Mouse (Mus musculus) spleen, adult 2 months (tissue): ENCODE data around the gene Det1.

ENCODE experiments used
- CTCF ChIP-seq: fragments of 200-500 bp; IDR thresholded peaks from 2 replicates; pipeline ENCODE4 v1.5.1; 2011; ENCODE audit warnings: mild to moderate bottlenecking, inconsistent platforms; ENCODE audit not compliant: insufficient read depth, insufficient read length, insufficient replicate concordance; ENCODE audit errors: extremely low read depth
- POLR2A ChIP-seq: fragments of 200-500 bp; IDR thresholded peaks from 2 replicates; pipeline ENCODE4 v1.6.1; 2011; ENCODE audit warnings: low read depth, low read length, inconsistent platforms

- no peak for TF ChIP-seq CTCF
- TF ChIP-seq POLR2A = no peak
Measured at GRCm38 (mm10) chr7:78855044-78855655, 8.1 kb upstream of the Det1 start.
